Comparison of ENCODE assay signal across 15 mouse cellular contexts in the genomic region with DNA sequence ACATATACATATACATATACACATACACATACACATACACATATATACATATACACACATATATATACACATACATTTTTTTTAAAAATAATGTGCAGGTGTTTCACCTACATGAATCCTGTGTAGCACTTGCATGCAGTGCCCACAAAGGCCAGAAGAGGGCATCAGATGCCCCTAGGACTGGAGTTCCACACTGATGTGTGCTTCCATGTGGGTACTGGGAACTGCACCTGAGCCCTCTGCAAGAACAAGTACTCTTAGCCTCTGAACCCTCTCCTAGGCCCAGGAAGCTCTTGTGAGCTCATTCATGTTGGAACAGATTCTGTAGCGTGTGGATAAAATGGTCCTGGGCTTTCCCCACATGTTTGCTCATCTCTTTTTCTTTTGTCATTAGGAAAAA. TPM values are rescaled to one million over a fixed set of nuclear protein-coding genes. Genes with fewer than 3 reads are reported as not detected.
DNase-seq lines count a peak whose midpoint lies in the region; ATAC-seq and TF ChIP-seq lines count a peak whose summit lies in the region.
"Had no signal": no experiment of that assay in that cellular context is flagged by ENCODE, and none has a peak within 500 bp of the region (broad histone marks: within the 10 kb centered on the region; RNA-seq: fewer than 3 reads in every experiment).

No protein-coding gene starts in this region.

- no peak overlapping the region for H3K4me3 ChIP-seq in heart, adult 2 months
- no peak overlapping the region for H3K4me3 ChIP-seq in limb, embryonic 11.5 days (ENCODE audit: low read depth, low read length)
- no peak overlapping the region for H3K4me3 ChIP-seq in limb, embryonic 10.5 days
- H3K4me3 ChIP-seq: heart, embryonic 12.5 days; left cerebral cortex, adult 2 months; liver, embryonic 13.5 days had no signal

- intact Hi-C loops in heart, adult 2 months (cut with DNase I), result no loop called here
- intact Hi-C loops in heart, postnatal 25 days (cut with DNase I), result no loop called here

- DNase-seq in heart, adult 2 months, result peak in 1 of 2 experiments; percentile 3
- no peak for DNase-seq in heart, postnatal 25 days (ENCODE audit: low spot score)
- DNase-seq in limb, embryonic 11.5 days (ENCODE audit: low spot score), result peak; percentile 21
- no peak for DNase-seq in limb, embryonic 10.5 days (ENCODE audit: low spot score)
- peak; percentile 1 for DNase-seq in urinary bladder, postnatal 25 days (ENCODE audit: low spot score)
- DNase-seq in urinary bladder, postnatal 14 days (ENCODE audit: low spot score), result no peak
- DNase-seq in testis, postnatal 10 days (ENCODE audit: low spot score), result peak; percentile 38
- DNase-seq in cerebellum, postnatal 36 days, result no peak
- DNase-seq: cerebellum, adult 8-10 months; liver, embryonic 13.5 days had no signal

- no peak overlapping the region for H3K4me2 ChIP-seq in limb, embryonic 11.5 days (ENCODE audit: low read depth, severe bottlenecking)
- H3K4me2 ChIP-seq: heart, embryonic 12.5 days; hindbrain, embryonic 14.5 days; liver, embryonic 13.5 days had no signal

- TF ChIP-seq EP300 in heart, adult 2 months (IDR thresholded peaks at IDR 0.05; ENCODE audit: insufficient read depth, low read depth, low read length), result no peak

- no peak overlapping the region for H3K27ac ChIP-seq in heart, adult 2 months
- no peak overlapping the region for H3K27ac ChIP-seq in limb, embryonic 11.5 days (replicated peaks; ENCODE audit: low read depth, low read length)
- H3K27ac ChIP-seq in limb, embryonic 10.5 days, result no peak overlapping the region
- H3K27ac ChIP-seq: hindbrain, embryonic 14.5 days; left cerebral cortex, adult 2 months; liver, embryonic 13.5 days had no signal

- TF ChIP-seq CTCF in heart, adult 2 months (IDR thresholded peaks at IDR 0.05), result peak; percentile 29

- no peak for ATAC-seq in limb, embryonic 11.5 days (ENCODE audit: insufficient number of reproducible peaks, low FRiP score, low TSS enrichment, low read depth)
- ATAC-seq: midbrain, embryonic 16.5 days had no signal

- no peaks in the 10 kb centered on the region for H3K9me3 ChIP-seq in limb, embryonic 11.5 days (ENCODE audit: control insufficient read depth, low read length)
- H3K9me3 ChIP-seq in limb, embryonic 10.5 days (replicated peaks), result no peaks in the 10 kb centered on the region
- H3K9me3 ChIP-seq: liver, embryonic 13.5 days had no signal

- TF ChIP-seq POLR2A in heart, adult 2 months (IDR thresholded peaks at IDR 0.05; ENCODE audit: insufficient read depth, low read depth, low read length), result no peak

- H3K27me3 ChIP-seq in heart, adult 2 months (ENCODE audit: control insufficient read depth, insufficient read depth, low read length), result no peaks in the 10 kb centered on the region
- H3K27me3 ChIP-seq in limb, embryonic 11.5 days (ENCODE audit: control insufficient read depth, insufficient read depth, low read length), result no peaks in the 10 kb centered on the region
- H3K27me3 ChIP-seq in limb, embryonic 10.5 days (ENCODE audit: low read depth, poor library complexity, severe bottlenecking), result no peaks in the 10 kb centered on the region
- H3K27me3 ChIP-seq: liver, embryonic 13.5 days had no signal

- no peak overlapping the region for H3K9ac ChIP-seq in heart, adult 2 months (ENCODE audit: low read depth, low read length)
- no peak overlapping the region for H3K9ac ChIP-seq in limb, embryonic 11.5 days (ENCODE audit: low read length)
- H3K9ac ChIP-seq: heart, embryonic 12.5 days; hindbrain, embryonic 14.5 days; liver, embryonic 13.5 days had no signal

- H3K4me1 ChIP-seq in heart, adult 2 months (ENCODE audit: control insufficient read depth, insufficient read depth, low read length), result no peaks in the 10 kb centered on the region
- H3K4me1 ChIP-seq in limb, embryonic 11.5 days (ENCODE audit: control insufficient read depth, insufficient read depth, low read length), result no peaks in the 10 kb centered on the region
- H3K4me1 ChIP-seq in limb, embryonic 10.5 days, result peaks cover 11% of the 10 kb centered on the region
- H3K4me1 ChIP-seq: heart, embryonic 12.5 days; liver, embryonic 13.5 days had no signal

- 88% methylated on average over 1 of the region's 1 CpGs for WGBS in heart, adult 2 months
- 100% methylated on average over 1 of the region's 1 CpGs for WGBS in limb, embryonic 11.5 days
- WGBS in limb, embryonic 10.5 days, result 95% methylated on average over 1 of the region's 1 CpGs

- H3K79me2 ChIP-seq in heart, adult 2 months (replicated peaks; ENCODE audit: control insufficient read depth, insufficient read depth, low read length), result no peaks in the 10 kb centered on the region

- H3K36me3 ChIP-seq in heart, adult 2 months (ENCODE audit: control insufficient read depth, insufficient read depth, low read length), result no peaks in the 10 kb centered on the region
- H3K36me3 ChIP-seq in limb, embryonic 11.5 days (ENCODE audit: control insufficient read depth, insufficient read depth, low read length), result no peaks in the 10 kb centered on the region
- H3K36me3 ChIP-seq in limb, embryonic 10.5 days, result no peaks in the 10 kb centered on the region
- H3K36me3 ChIP-seq: heart, embryonic 12.5 days; liver, embryonic 13.5 days had no signal

RNA-seq across cellular contexts. Expression of gene Ribc2, which starts 11.9 kb away (rescaled TPM):
- not detected for total RNA-seq in heart, adult 2 months (2021)
- 0.14 TPM in 1 of 2 replicates, not detected in the other for polyA plus RNA-seq in heart, adult 2 months (2012; rRNA removed)
- total RNA-seq in heart, postnatal 25 days (2021), result not detected
- polyA plus RNA-seq in limb, embryonic 11.5 days (2014; fragmentation: Nextera tagmentation; extraction: Ambion mirVana), result 0.95 TPM in 2 replicates
- 0.34 and 0.49 TPM in 2 replicates for polyA plus RNA-seq in limb, embryonic 10.5 days (2016; fragmentation: Nextera tagmentation; extraction: Ambion mirVana)
- total RNA-seq: neutrophil, adult 5-6 weeks had no signal
- polyA plus RNA-seq: liver, embryonic 13.5 days had no signal

RNA-seq across cellular contexts. Expression of gene Smc1b, which starts 12.0 kb away (rescaled TPM):
- total RNA-seq in heart, adult 2 months (2021), result not detected
- not detected in 2 replicates for polyA plus RNA-seq in heart, adult 2 months (2012; rRNA removed)
- not detected for total RNA-seq in heart, postnatal 25 days (2021)
- polyA plus RNA-seq in limb, embryonic 11.5 days (2014; fragmentation: Nextera tagmentation; extraction: Ambion mirVana), result 0.04 and 0.06 TPM in 2 replicates
- polyA plus RNA-seq in limb, embryonic 10.5 days (2016; fragmentation: Nextera tagmentation; extraction: Ambion mirVana), result 0.19 and 0.38 TPM in 2 replicates
- total RNA-seq: left cerebral cortex, adult 2 months; neutrophil, adult 5-6 weeks had no signal

Comparison
In these comparisons a context has a peak if more than half of its experiments do, and no peak if none do; other contexts are left out.
1. DNase-seq: peak in limb, embryonic 11.5 days (single experiment), urinary bladder, postnatal 25 days (single experiment) and testis, postnatal 10 days (single experiment); none in heart, postnatal 25 days (single experiment), limb, embryonic 10.5 days (single experiment), urinary bladder, postnatal 14 days (single experiment) and cerebellum, postnatal 36 days (0 of 2).